Mouse (Mus musculus) left cerebral cortex, postnatal 4 days (tissue): ENCODE results near the gene Rita1. TPM values are rescaled to one million over a fixed set of nuclear protein-coding genes. Genes with fewer than 3 reads are reported as not detected.
A peak's percentile ranks its signal among the peaks of the same experiment; 100 is the strongest.

Experiments
- DNase-seq: peaks from one replicate; pipeline ENCODE4 v3.0.0-alpha.2; 2022
- intact Hi-C: fragments of 180-260 bp; cut with DNase I; formaldehyde crosslinking; loops from one replicate; pipeline ENCODE4 v1.15.1; 2025
- total RNA-seq, 2 experiments: library from RNA; stranded (reverse); gene quantifications; 2 replicates each; pipeline ENCODE4 v1.2.3; 2021

Rita1 gene
- total RNA-seq = 10 to 100 TPM; 22.7 to 26.0 TPM

GRCm38 (mm10) chr5:120612442-120612821, at the start of gene Rita1, which contains the start of gene Ddx54:
TSS of gene Rita1 (minus strand) at chr5:120612589.
TSS of gene Ddx54 (plus strand) at chr5:120612739.
- peak; percentile 98 for DNase-seq
- intact Hi-C loops = no loop called here

GRCm38 (mm10) chr5:120660816-120661215, 48.4 kb upstream of the Rita1 start:
- intact Hi-C loops = no loop called here
- DNase-seq = no peak

DNA sequence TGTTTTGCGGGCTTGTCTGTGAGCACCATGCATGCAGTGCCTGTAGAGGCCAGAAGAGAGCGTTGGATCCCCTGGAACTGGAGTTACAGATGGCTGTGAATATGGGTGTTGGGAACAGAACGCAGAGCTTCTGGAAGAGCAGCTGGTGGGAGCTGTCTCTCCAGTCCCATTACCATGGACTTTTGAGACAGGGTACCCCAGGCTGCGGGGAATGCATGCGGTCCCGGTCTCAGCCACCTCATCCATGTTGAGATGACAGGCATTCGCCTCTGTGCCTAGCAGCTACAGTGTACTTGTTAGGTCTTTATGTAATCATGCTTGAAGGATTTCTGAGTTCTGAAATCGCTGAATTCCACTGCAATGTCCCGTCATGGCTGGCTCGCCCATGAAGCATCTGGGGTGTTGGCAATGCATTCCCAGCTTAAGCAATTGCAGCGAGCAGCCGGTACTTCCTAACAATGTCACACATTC, 43.9 kb upstream of the Rita1 start:
- intact Hi-C loops = no loop called here
- no peak for DNase-seq

GRCm38 (mm10) chr5:120653873-120654272, 41.5 kb upstream of the Rita1 start:
- DNase-seq = no peak
- intact Hi-C loops = no loop called here

DNA sequence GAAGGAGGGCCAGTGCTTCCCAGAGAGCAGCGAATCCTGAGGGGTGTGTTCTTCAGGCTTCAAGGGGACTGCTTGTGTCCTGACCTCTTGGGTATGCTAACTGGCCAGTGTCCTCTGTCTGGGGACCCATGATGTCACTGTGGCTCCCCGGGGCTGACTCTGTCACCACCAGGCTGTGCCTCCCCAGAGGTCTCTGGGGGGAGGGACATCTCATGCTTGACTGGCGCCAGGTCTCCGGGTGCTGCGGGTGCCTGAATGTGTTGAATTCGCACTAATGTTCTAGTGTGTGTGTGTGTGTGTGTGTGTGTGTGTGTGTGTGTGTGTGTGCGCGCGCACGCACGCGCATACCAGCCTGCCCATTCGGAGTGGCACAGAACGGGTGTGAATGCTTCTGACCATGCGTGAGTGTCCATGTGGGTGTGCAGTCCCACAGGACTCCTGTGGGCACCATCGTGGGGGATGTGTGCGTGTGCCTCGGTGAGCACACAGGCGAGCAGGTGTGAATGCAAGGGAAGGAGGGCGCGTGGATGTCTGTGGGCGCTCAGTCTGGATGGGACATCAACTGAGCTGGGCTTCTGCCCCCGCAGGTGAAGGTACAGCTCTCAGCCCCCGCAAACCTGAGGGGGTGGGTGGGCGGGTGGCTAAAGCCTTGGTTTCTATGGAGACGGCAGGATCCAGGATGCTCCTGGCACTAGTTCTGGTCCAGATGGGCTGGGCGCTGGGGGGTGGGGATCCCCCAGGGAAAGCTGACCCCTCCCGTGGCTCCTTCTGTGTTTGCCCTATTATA, 40.7 kb upstream of the Rita1 start:
- intact Hi-C loops = no loop called here
- no peak for DNase-seq

DNA sequence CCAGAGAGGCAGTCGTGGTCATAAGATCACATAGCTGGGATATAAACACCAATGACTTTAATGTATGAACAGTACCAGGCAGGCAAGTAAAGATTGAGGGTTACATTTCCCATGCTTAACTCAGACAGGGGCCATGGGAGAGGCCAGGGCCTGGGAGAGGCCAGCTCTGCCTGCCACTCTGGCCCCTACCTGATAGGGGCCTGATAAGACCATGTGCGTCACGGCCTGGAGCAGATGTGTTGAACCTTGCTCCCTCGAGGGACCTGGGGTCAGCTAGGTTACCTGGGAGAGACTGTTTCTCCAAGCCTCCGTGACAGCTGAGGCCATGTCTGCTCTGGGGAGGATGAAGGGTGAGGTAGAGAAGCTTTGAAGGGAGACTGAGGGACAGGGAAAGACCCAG, 38.8 kb upstream of the Rita1 start:
- intact Hi-C loops = no loop called here
- no peak for DNase-seq

DNA sequence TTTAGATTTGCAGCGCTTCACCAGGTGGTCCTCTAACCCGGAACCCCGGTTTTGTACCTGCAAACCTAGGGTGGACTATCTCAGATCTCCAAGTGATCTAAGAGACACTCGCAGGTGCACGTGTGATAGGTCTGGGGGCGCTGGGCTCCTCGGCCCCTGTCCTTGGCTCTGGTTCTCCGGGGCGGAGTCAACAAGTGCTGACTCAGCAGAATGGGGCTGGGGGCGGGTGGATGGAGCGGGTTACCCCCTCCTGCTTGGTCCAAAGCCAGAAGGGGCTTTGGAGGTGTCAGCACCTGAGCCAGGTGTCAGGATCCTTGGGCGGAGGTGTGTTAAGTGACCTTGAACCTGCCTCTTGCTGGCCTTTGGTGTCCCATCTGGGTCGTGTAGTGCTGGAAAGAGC, 37.5 kb upstream of the Rita1 start:
- intact Hi-C loops = no loop called here
- no peak for DNase-seq

- no peak for DNase-seq
- intact Hi-C loops = no loop called here
These were observed 37.1 kb upstream of the Rita1 start for GRCm38 (mm10) chr5:120649374-120649933.

GRCm38 (mm10) chr5:120648569-120649373, 36.4 kb upstream of the Rita1 start, which contains the start of gene Rasal1:
TSS of gene Rasal1 (plus strand) at chr5:120648812.
- DNase-seq = peak; percentile 39
- intact Hi-C loops = no loop called here

DNA sequence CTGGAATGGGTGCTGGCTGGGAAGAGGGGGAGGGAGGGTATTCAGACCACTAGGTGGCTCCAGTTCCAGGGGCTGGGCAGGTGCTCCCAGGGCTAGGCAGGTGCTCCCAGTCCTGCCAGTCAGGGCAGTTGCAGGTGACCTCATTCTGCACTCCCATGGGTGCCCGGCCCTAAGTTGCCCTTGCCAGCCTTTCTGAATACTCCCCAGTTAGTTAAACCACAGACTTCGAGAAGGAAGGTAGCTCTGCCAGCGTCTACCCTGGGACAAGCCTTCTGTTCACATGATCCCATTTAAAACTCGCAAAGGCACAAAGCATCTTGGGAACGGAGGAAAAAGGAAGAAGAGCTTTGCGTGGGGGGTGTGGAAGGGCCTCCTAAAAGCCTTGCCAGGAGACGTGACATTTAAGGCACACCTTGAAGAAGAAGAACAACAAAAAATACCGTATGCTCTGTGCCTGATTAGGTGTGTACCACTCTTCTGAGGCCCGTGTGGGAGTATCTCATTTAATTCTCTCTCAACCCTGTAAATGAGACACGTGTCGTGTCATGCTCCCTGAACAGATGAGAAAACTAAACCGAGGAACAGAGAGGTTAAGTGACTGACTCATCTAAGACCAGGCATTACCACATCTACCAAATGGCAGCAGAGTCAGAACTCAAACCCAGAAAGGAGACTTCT, 35.6 kb upstream of the Rita1 start:
- intact Hi-C loops = no loop called here
- DNase-seq = no peak

DNA sequence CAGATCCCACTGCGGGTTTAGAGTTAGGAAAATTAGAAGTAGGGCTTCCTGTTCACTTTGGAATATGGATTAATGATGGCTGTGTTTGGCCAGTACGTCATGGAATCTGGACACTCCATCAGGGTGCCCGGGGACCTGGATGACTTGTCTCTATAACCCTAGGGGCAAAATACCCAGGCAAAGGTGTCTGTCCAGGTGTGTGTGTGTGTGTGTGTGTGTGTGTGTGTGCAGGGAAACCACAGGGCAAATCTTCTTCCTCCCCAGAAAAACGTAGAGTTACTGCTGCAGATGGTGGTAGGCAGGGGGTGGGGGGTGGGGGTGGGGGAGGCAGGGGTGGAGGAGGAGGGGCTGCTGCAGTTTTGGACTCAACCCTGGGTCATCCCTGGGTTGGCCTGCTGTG, 35.0 kb upstream of the Rita1 start:
- intact Hi-C loops = no loop called here

GRCm38 (mm10) chr5:120645851-120646250, 33.5 kb upstream of the Rita1 start:
- intact Hi-C loops = no loop called here
- no peak for DNase-seq

More for the DNA sequence above, 35.0 kb upstream of the Rita1 start:
- DNase-seq = no peak

GRCm38 (mm10) chr5:120644227-120644626, 31.8 kb upstream of the Rita1 start:
- intact Hi-C loops = no loop called here
- no peak for DNase-seq

- DNase-seq = peak; percentile 68
- intact Hi-C loops = no loop called here
These were observed 31.1 kb upstream of the Rita1 start for GRCm38 (mm10) chr5:120643365-120644085.

- DNase-seq = no peak
- intact Hi-C loops = no loop called here
These were observed 27.7 kb upstream of the Rita1 start for GRCm38 (mm10) chr5:120640094-120640493.

DNA sequence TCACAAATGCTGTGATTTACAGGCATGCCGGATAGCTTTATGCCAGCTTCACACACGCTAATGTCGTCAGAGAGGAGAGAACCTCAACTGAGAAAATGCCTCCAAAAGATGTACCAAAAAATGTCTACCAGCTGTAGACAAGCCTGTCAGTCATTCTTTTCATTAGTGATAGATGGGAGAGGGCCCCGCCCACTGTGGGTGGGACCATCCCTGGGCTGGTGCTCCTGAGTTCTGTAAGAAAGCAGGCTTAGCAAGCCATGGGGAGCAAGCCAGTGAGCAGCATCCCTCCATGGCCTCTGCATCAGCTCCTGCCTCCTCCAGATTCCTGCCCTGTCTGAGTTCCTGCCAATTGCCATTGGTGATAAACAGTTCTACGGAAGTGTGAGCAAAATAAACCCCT, 23.2 kb upstream of the Rita1 start:
- DNase-seq = no peak
- intact Hi-C loops = no loop called here

DNA sequence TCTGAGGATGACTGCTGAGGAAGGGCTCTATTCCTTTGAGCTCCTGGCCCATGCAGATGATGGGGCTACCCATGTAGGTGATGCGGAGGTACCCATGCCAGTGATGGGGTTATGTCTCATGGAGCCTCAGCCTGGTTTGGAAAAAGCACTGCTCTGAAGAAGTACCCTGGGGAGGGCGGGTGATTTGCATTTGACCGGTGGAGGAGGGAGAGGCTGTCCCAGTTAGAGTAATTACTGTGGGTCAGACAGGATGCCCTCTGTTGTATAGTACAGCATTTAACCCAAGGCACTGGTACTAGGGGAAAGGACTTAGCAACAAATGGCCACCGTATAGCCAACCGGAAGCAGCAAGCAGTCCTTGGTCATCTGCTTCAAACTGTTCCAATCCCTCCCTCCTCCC, 22.5 kb upstream of the Rita1 start:
- no peak for DNase-seq
- intact Hi-C loops = no loop called here

DNA sequence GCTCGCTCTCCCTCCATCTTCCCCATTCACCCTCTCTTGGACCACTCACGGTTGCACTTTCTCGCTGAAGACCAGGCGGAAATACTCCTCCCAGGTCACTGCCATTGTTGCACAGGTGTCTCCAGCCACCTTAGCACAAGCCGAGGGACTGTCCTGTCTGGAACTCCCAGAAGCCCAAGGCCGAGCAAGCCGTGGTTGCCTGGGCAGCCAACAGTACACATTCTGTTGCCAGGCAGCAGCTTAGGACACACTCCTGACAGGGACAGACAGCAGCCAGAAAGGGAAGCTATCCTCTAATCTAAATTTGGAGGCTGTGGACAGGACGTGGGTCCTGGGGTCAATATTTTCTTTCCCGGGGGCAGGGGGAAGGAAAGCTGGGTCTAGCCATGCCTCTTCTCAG, 21.7 kb upstream of the Rita1 start, which contains the start of gene Cfap73:
Gene Cfap73 (minus strand): TSS at position 105 of the 400 bp plus-strand sequence.
- intact Hi-C loops = no loop called here

GRCm38 (mm10) chr5:120631892-120632291, 19.5 kb upstream of the Rita1 start:
- no peak for DNase-seq
- intact Hi-C loops = no loop called here

More for the DNA sequence above, 21.7 kb upstream of the Rita1 start, which contains the start of gene Cfap73:
- DNase-seq = no peak

- DNase-seq = no peak
- intact Hi-C loops = no loop called here
These were observed 18.7 kb upstream of the Rita1 start for GRCm38 (mm10) chr5:120631128-120631527.
